Mouse (Mus musculus): ENCODE measurements around the gene Kcnab2.

DNA sequence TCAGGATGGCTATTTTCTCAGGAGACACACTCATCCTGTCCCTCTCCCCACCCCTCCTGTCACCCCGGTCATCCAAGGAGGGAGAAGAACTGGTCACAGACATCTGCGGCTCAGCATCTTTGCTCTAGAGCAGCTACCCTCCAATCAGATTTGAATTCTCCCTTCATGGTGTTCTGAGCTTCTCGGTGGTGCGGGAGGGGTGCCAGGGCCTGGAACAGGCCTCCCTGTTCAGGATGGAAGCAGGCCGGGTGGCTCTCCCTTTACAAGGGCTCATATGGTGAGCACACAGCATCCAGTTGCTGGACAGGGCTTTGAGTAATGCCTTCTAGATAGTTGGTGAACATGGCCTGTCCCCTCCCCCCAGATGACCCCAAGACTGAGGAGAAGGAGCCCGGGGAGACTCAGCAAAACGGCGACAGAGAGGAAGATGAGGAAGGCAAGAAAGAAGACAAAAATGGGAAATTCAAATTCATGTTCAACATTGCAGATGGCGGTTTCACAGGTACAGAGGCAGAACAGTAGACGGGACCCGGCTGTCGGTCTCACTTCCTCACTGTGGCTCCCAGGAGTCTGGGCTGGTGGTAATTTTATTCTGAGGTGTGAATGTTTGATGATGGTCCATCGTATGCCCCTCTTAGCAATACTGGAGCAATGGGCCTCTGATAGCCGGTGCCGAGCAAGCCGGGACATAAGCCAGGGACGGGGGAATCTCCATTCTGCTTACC is 95.0 kb downstream of the Kcnab2 start:
- TF ChIP-seq NRF1 (IDR thresholded peaks at IDR 0.05; ENCODE audit: insufficient read depth, low read depth, low read length, poor library complexity, severe bottlenecking): no peak
- no peak for TF ChIP-seq POLR2A (IDR thresholded peaks at IDR 0.05; ENCODE audit: control insufficient read depth in 1 of 2, insufficient read depth in 1 of 2, low read depth in 1 of 2, low read length in 2 of 2, poor library complexity in 1 of 2)
- TF ChIP-seq KAT2A (conservative IDR thresholded peaks at IDR 0.05; ENCODE audit: low read depth, low read length): no peak
- no peak for TF ChIP-seq RAD21 (IDR thresholded peaks at IDR 0.05; ENCODE audit: low read depth, low read length)
- no peak for TF ChIP-seq CTCF (IDR thresholded peaks at IDR 0.05 in 2 of 3, conservative IDR thresholded peaks at IDR 0.05 in 1 of 3; ENCODE audit: control insufficient read depth in 1 of 3, insufficient read depth in 1 of 3, low read depth in 2 of 3, low read length in 3 of 3, poor library complexity in 1 of 3, severe bottlenecking in 1 of 3)
- TF ChIP-seq GATA1 (IDR thresholded peaks at IDR 0.05; ENCODE audit: low read depth, low read length): no peak
- TF ChIP-seq MAFK (IDR thresholded peaks at IDR 0.05; ENCODE audit: borderline replicate concordance, low read depth, low read length): no peak
- TF ChIP-seq CHD2 (IDR thresholded peaks at IDR 0.05; ENCODE audit: low read length): no peak
- TF ChIP-seq USF1 (IDR thresholded peaks at IDR 0.05; ENCODE audit: low read depth, low read length): no peak
- no peak for TF ChIP-seq RCOR1 (IDR thresholded peaks at IDR 0.05; ENCODE audit: low read depth, low read length)
